Mouse (Mus musculus) gastrocnemius, postnatal 36 days (tissue): ENCODE measurements around the gene Gm14085. TPM values are rescaled to one million over a fixed set of nuclear protein-coding genes. Genes with fewer than 3 reads are reported as not detected.
A peak's percentile ranks its signal among the peaks of the same experiment; 100 is the strongest.

Source experiments
- DNase-seq, 2 experiments: peaks; one replicate each; pipeline ENCODE4 v3.0.0; 2022
- intact Hi-C: fragments of 180-260 bp; cut with DNase I; formaldehyde crosslinking; loops from one replicate; pipeline ENCODE4 v1.15.1; 2025
- total RNA-seq, 2 experiments: library from RNA; stranded (reverse); gene quantifications; 2 replicates each; pipeline ENCODE4 v1.2.3; 2021

The Gm14085 gene
- total RNA-seq, 2 experiments from 2014 or later, result 0.31 TPM; not detected in 1

- intact Hi-C loops, result no loop called here
- no peak for DNase-seq
Measured at GRCm38 (mm10) chr2:122534671-122535070, 49.9 kb downstream of the Gm14085 start.

- intact Hi-C loops, result loop anchor here (5.0 kb wide), 1 partner anchor 176 kb away; no protein-coding TSS in a partner anchor
Measured at GRCm38 (mm10) chr2:122558317-122558716, 73.6 kb downstream of the Gm14085 start.

GRCm38 (mm10) chr2:122561221-122561620 lies 76.5 kb downstream of the Gm14085 start:
- intact Hi-C loops, result loop anchor here (5.0 kb wide), 1 partner anchor 214 kb away; no protein-coding TSS in a partner anchor
- DNase-seq, result no peak

More at GRCm38 (mm10) chr2:122558317-122558716, 73.6 kb downstream of the Gm14085 start:
- peak in 1 of 2 experiments; percentile 11 for DNase-seq

- intact Hi-C loops, result loop anchor here (5.0 kb wide), 1 partner anchor 215 kb away; no protein-coding TSS in a partner anchor
- no peak for DNase-seq
Measured at GRCm38 (mm10) chr2:122562251-122562650, 77.5 kb downstream of the Gm14085 start.

- intact Hi-C loops, result no loop called here
- peak; percentile 26 to 37 for DNase-seq
Measured at GRCm38 (mm10) chr2:122569439-122569838, 84.7 kb downstream of the Gm14085 start.

GRCm38 (mm10) chr2:122570430-122570829 lies 85.7 kb downstream of the Gm14085 start:
- DNase-seq, result no peak
- intact Hi-C loops, result loop anchor here (2.0 to 10.0 kb wide), 4 partner anchors 42 to 203 kb away; partner anchors contain the start of genes Gatm and Shf

- DNase-seq, result no peak
- intact Hi-C loops, result loop anchor here (2.0 to 10.0 kb wide), 4 partner anchors 41 to 204 kb away; partner anchors contain the start of genes Gatm and Shf
Measured at GRCm38 (mm10) chr2:122571326-122571725, 86.6 kb downstream of the Gm14085 start.

GRCm38 (mm10) chr2:122572438-122572837 lies 87.7 kb downstream of the Gm14085 start:
- intact Hi-C loops, result loop anchor here (5.0 to 10.0 kb wide), 3 partner anchors 40 to 205 kb away; partner anchors contain the start of genes Gatm and Shf
- DNase-seq, result no peak

- intact Hi-C loops, result loop anchor here (10.0 kb wide), 1 partner anchor 179 kb away; no protein-coding TSS in a partner anchor
- DNase-seq, result peak; percentile 41 to 51
Measured at GRCm38 (mm10) chr2:122575470-122575869, 90.7 kb downstream of the Gm14085 start.

- intact Hi-C loops, result loop anchor here (10.0 kb wide), 1 partner anchor 179 kb away; no protein-coding TSS in a partner anchor
- no peak for DNase-seq
Measured at GRCm38 (mm10) chr2:122576295-122576694, 91.6 kb downstream of the Gm14085 start.

GRCm38 (mm10) chr2:122577316-122577715 lies 92.6 kb downstream of the Gm14085 start:
- intact Hi-C loops, result loop anchor here (10.0 kb wide), 1 partner anchor 177 kb away; no protein-coding TSS in a partner anchor
- DNase-seq, result no peak

Other genes with a start within 250 kb of the Gm14085 start
- under 1 TPM in 1 of 2 experiments, not detected in 1; 0.17 TPM for gene Duox2, start 186.5 kb upstream of the Gm14085 start, total RNA-seq
- not detected for gene Duoxa2, start 186.0 kb upstream of the Gm14085 start, total RNA-seq
- under 1 TPM; 0.41 to 0.49 TPM for gene Duoxa1, start 171.2 kb upstream of the Gm14085 start, total RNA-seq
- gene Duox1, start 169.3 kb upstream of the Gm14085 start, total RNA-seq, result under 1 TPM; 0.47 to 0.66 TPM
- 1 to 10 TPM; 1.9 to 2.1 TPM for gene Shf, start 115.8 kb upstream of the Gm14085 start, total RNA-seq
- 1 to 10 TPM; 3.8 to 6.0 TPM for gene Slc28a2, start 58.5 kb upstream of the Gm14085 start, total RNA-seq
- 1 to 10 TPM; 5.6 to 9.1 TPM for gene Gatm, start 126.4 kb downstream of the Gm14085 start, total RNA-seq
- under 1 TPM in 1 of 2 experiments, not detected in 1; 0.56 TPM for gene AA467197, start 152.0 kb downstream of the Gm14085 start, total RNA-seq
- 10 to 100 TPM; 12.1 to 12.4 TPM for gene Slc30a4, start 217.7 kb downstream of the Gm14085 start, total RNA-seq